Mouse (Mus musculus): ENCODE measurements around the gene Lrpap1.

Lrpap1 gene

DNA sequence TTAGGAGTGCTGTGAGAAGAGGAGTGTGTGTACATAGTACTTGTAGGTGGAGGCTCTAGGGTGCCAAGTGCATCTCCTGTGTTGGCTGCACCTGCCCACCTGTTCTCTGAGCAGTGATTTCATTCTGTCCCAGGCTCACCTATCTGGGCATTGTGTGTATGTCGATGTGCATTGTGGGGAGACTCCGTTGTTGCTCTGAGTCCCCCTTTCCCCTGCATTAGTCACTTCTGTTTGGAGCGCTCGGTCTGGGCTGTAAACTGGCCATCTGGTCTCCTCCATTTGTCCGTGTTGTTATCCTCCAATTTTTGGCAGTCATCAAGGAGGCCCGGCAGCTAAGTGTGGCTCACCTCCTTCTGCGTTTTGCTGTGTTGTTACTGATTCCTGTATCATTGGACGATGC is 14.5 kb upstream of the Lrpap1 start:
- no peak for DNase-seq (ENCODE audit: low read depth, low spot score)

DNA sequence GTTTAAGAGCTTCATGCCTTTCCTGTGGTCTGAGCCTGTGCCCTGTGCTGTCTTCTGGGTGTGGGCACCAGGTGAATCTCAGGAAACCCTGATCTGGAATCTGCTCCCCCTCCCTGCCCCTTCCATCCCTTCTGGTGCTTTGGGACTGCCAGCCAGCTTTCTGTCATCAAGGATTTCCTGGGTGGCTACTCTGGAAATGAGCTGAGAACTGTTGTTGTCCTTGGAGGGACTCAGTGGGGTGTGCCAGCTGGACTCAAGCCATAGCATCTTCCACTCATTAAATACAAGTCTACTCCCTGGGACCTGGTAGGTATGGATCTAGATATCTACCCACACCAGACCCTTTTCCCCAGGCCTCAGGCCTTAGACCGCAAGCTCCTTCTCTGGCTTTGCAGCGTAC is 12.9 kb upstream of the Lrpap1 start:
- DNase-seq (ENCODE audit: low read depth, low spot score), result no peak

DNA sequence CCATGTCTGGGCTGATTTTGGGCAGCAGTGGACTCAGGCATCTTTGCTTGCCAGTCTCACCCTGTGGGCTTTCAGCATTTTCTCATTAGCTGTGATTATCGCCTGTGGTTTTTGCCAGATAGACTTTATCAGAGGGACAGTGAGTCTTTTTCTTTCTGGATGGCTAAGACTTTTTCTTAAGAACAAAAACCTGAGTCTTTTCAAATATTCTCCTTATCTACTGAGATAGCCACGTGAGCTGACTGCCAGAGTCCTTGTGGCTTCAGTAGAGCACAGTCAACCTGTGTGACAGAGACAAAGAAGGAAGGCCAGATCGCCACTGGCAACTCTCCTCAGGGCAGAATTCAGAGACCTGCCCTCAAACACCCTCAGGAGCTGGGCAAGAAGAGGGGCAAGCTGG is 12.1 kb upstream of the Lrpap1 start:
- no peak for DNase-seq (ENCODE audit: low read depth, low spot score)

DNA sequence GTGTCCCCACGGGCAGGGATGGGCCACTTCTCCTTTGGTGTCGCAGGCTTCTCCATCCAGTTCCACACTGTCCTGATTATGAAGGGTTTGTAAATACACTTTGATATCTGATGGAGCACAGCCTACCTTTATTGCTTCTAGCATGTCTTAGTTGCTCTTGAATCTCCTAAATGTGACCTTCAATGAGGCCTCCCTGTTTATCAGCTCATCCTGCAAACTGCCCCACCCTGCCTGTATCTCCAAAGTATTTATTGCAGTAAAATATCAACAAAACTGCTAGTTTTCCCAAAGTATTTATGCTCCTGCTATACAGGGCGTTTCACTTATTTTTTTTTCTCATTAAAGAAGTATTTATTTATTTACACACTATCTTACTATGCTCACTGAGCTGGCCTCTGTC is 10.4 kb upstream of the Lrpap1 start:
- no peak for DNase-seq (ENCODE audit: low read depth, low spot score)

DNA sequence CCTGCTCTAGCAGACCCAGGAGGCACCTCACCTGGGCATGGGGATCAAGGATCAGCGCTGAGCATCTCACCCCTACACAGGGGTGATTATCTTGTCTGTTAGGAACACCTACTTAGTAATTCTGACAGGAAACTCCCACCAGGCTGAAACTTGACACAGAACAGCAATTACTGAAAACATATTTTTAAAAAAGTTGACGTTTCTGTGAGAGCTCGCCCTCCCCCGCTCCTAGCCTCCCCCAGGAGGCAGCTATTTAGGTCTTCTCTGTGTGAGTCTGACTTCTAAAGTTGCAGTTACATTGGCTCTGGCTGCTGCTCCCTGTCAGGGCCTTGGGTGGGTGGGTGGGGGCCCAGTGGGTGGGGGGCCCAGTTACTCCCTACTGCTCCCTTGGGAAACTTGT is 6.9 kb upstream of the Lrpap1 start:
- peak; percentile 65 for DNase-seq (ENCODE audit: low read depth, low spot score)

- DNase-seq (ENCODE audit: low read depth, low spot score), result no peak
Measured at GRCm38 (mm10) chr5:35105922-35106298, 344 bp upstream of the Lrpap1 start.

- DNase-seq (ENCODE audit: low read depth, low spot score), result no peak
Measured at GRCm38 (mm10) chr5:35104183-35104959, 1.2 kb downstream of the Lrpap1 start.

- no peak for DNase-seq (ENCODE audit: low read depth, low spot score)
Measured at GRCm38 (mm10) chr5:35103528-35103927, 2.0 kb downstream of the Lrpap1 start.

DNA sequence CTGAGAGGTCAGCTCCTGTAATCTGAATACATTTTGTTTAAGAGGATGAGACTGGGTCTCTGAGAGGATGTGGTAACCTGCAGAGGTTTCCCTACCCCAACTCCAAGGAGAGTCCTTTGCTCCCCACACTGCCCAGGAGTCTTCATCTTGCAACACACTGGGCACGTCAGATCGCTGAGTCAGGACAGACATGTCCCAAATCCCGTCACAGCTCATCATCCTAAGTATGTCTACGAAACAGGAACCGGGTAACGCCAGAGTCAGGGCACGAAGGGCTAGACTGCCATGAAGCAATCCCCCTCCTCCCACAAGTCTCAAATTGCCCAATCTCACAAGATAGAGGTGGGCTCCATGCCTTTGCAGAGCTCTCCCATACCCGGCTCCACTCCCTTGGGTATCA is 2.5 kb downstream of the Lrpap1 start:
- DNase-seq (ENCODE audit: low read depth, low spot score), result no peak

GRCm38 (mm10) chr5:35091636-35092035 is 13.9 kb downstream of the Lrpap1 start:
- DNase-seq (ENCODE audit: low read depth, low spot score), result no peak

DNA sequence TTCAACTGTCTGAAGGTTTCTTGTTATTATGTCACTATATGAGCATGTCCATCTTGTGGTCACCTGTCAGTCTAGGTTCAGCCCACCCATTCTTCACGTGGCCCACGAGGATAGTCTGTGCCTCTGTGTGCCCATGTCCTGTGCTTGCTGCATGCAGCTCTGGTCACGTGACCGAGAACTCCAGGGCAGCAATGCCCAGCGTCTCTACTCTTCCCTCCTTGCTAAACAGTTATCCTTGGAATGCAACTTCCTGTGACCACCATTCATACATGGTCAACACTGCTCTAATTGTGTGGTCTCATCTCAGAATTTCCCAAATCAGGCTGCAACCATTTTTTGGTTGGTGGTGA is 16.0 kb downstream of the Lrpap1 start:
- DNase-seq (ENCODE audit: low read depth, low spot score), result no peak

DNA sequence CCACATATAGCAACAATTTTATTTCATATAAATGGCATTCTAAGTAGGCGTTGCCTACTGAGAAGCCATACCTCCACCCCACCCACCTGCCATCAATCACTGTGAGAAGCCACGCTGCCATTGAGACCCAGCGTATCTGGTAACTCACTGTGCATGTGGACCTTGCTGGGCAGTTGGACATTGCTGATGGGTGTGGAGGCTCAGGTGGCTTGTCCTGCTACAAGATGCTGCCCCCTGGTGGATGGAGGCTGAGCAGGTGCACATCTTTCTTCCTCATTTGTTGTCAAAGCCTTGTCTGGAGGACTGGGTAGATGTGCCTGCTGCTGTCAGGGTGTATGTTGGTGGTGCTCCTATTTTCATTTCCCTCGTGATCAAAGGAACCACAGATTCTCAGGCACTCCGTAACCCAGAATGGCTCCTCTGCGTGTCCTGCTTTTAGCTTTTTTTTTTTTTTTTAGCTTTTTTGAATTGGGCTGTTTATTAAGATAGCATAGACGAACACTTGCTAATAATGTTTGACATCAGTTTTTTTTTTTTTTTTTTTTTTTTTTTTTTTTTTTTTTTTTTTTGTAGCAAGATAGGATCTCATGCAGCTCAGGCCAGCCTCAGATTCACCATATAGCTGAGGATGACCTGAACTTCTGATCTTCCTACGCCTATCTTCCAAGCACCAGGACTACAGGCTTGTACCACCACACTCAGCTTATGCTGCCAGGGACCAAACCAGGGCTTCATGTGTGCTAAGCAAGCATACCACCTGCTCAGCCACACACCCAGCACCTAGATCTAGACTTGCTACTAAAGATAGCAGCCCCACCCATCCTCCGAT is 16.6 kb downstream of the Lrpap1 start:
- no peak for DNase-seq (ENCODE audit: low read depth, low spot score)

GRCm38 (mm10) chr5:35084913-35085312 is 20.7 kb downstream of the Lrpap1 start:
- DNase-seq (ENCODE audit: low read depth, low spot score), result no peak

- no peak for DNase-seq (ENCODE audit: low read depth, low spot score)
Measured at GRCm38 (mm10) chr5:35079101-35079500, 26.5 kb downstream of the Lrpap1 start.

DNA sequence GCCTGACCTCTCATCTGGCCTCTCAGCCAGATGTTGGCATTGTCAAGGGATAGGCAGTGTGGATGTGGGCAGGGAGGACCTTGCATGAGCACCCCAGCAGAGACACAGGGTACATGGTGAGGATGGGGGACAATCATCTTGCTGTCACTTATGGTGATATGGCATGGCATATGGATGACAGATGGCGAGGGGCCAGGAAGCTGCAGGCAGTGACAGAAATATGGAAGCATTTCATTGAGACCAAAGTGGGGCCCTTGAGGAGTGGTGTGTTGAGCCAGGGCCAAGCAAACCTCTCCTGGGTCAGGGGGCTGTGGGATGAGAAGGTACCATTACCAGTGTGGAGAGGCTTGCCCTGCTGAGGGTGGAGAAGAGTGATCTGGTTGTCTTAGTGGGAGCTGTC is 29.2 kb downstream of the Lrpap1 start:
- DNase-seq (ENCODE audit: low read depth, low spot score), result no peak

GRCm38 (mm10) chr5:35073992-35074391 is 31.6 kb downstream of the Lrpap1 start:
- no peak for DNase-seq (ENCODE audit: low read depth, low spot score)

DNA sequence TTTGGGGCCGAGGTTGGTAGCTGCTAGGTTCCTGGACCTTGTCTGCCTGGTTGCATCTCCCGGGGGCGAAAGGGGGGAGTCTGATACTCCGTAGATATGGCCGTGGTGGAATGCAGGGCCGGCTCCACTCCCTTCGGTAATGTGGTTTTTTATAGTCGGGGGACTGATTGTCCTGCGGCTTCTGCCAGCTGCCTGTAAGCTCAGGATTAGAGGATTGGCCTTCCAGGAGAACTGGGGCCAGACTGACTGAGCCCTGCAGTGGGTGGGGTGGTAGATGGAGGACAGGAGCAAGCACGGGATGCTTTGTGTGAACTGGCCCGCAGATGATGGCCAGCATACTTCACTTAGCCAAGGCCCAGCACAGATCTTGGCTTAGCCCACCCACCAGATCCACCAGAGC is 32.3 kb downstream of the Lrpap1 start:
- no peak for DNase-seq (ENCODE audit: low read depth, low spot score)

DNA sequence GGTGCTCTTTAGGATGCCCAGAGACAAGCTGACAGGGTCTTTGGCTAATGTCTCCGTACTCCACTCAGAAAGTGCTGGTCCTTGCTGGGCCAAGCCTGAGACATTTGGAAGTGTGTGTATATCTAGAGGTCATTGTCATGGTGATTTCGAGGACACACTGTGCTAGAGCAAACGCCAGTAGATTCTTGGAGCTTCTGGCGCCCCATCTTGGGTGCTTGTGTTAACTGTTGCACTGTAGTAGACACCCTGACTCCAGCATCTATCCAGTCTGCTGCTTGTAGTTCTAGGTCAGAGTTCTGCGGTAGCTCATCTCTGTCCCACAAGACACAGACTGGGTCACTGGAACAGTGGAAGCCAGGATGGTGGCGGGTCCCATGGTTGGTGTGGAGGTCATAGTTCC is 33.7 kb downstream of the Lrpap1 start:
- DNase-seq (ENCODE audit: low read depth, low spot score), result no peak

- peak; percentile 34 for DNase-seq (ENCODE audit: low read depth, low spot score)
Measured at GRCm38 (mm10) chr5:35070953-35071352, 34.6 kb downstream of the Lrpap1 start.

- no peak for DNase-seq (ENCODE audit: low read depth, low spot score)
Measured at GRCm38 (mm10) chr5:35070314-35070713, 35.3 kb downstream of the Lrpap1 start.

DNA sequence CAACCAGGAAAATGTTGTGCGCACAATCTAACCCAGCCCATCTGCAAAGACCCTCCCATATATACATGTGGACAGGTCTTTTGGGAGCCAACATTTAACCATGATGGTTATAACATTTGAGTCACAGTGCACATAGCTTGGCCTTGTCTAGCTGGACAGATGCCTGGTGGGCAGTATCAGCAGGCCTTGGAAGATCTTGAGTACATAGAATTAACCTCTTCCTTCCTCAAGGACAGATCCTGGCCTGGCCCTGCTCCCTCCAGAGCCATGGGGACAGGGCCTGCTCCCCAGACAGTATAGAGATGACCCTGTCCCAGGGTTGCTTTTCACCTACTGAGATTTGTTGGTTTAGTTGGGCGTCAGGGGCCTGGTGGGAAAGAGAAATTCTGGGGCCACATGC is 35.7 kb downstream of the Lrpap1 start:
- DNase-seq (ENCODE audit: low read depth, low spot score), result no peak

- no peak for DNase-seq (ENCODE audit: low read depth, low spot score)
Measured at GRCm38 (mm10) chr5:35060098-35060497, 45.5 kb downstream of the Lrpap1 start.

DNA sequence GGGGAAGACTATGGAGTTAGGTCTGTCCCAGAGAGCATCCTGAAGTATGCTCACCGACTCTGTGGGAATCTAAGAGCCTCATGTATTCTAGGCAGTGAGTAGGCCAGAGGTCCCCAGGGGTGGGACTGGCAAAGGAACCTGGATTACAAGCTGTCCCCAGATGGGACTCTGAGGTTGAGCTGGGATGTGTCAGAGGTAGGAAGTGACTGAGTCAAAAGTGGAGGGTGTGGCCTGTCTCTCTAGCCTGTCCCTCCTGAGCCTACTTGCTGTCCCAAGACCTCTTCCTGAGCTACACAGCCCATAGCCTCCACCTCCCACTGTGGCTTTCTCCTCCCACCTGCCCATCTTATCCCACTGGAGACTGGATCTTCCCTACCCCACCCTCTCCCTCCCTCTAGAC is 47.4 kb downstream of the Lrpap1 start:
- DNase-seq (ENCODE audit: low read depth, low spot score), result no peak

Measured in telencephalon, adult 2 months (tissue).